Mouse (Mus musculus) telencephalon, adult 2 months (tissue): ENCODE measurements at regions not wholly inside any gene's neighbourhood (a gene's known extent, or its start where the extent isn't known, plus 50 kb on each side); places are given as distances from the start of the nearest gene placed in this dataset.

Experiments used
- DNase-seq: peaks from one replicate; pipeline ENCODE4 v3.0.0-alpha.2; 2011; ENCODE audit warnings: low read depth, low spot score

DNA sequence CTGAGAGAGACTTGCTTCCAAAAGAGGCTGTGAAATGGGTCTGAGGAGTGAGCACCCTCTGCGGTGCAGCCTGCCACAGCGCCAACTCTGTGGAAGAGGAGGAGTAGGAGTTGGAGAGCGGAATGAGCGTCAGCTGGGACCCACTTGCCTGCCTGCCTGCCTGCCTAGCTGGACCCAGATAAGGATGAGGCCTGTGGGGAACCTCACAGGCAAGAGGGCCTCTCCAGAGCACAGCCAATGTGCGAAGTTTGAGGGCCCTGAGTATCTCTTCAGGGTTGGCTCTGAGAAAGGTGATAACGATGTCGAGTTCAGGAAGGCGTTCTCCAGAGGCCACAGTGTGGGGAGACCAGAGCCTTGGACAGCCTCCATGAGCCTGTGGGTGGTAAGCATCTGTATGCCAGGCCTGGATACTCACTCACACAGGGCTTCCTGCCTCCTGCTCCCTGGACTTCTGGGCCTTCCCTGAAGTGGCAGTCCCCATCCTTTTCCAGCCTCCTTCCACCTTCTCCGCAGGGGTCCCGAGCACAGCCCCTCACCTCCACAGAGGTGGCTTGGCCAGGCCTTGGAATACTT is 326.9 kb upstream of the Dio3 start:
- DNase-seq = no peak

DNA sequence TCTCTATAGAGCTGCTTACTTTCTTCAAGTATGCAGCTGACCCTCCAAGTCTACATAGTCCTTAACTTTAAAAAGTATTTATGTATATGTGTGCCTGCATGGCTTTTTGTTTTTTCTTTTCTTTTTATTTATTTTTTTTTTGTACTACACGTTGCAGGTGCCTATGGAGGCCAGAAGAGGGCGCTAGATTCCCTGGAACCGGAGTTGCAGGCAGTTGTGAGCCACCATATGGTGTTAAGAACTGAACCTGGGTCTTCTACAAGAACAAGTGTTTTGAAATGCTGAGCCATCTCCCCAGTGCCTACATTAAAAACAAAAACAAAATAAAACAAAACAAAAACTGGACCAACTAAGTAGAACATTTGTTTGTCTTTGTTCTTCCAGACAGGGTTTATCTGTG is 325.9 kb upstream of the Dio3 start:
- no peak for DNase-seq

DNA sequence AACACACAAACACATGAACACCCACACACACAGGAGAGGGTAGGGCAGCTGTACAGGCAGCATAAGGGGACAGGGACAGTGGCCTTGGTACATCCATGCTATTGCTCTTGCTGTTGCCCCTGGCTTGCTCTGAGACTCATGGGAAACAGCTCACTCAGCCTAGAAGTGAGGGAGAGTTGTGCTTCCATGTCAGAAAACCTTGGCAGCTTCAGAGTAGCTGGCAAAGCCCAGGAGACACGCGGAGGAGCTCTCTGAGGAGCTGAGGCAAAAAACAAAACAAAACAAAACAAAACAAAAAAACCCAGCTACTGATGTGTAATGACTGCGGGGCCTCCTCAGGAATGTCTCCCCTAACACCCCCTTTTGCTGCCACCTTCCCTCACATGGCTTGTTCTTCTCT is 321.6 kb upstream of the Dio3 start:
- no peak for DNase-seq

DNA sequence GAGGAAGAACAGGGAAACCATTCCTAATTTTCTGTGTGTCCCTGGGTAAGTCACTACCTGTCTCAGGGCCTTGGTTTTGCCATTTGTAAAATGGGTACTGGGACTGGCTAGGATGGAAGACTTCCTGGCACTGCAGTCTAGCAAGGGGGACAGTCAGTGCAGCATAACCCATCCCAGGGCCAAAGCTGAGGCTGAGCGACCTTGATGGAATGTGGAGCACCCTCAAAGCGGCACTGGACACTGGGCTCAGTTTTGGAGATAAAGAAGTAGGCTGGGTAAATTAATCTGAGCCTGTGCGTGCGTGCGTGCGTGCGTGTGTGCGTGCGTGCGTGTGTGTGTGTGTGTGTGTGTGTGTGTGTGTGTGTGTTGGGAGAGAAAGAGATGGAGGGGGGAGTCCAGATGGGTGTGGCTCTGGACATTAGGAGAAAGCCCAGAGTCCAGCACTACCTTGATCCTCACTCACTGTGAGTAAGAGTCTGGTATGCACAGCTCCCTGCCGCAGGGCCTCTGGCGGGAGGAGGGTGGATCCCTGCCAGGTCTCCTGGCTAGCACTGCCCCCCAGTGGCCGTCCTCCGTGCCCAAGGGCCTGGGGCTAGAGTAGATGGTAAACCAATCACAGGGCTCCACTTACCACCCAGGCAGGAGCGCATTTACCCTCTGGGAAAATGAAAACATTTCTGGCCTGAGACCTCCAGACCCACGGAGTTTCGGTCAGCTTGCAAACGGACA is 320.3 kb upstream of the Dio3 start:
- DNase-seq = no peak

DNA sequence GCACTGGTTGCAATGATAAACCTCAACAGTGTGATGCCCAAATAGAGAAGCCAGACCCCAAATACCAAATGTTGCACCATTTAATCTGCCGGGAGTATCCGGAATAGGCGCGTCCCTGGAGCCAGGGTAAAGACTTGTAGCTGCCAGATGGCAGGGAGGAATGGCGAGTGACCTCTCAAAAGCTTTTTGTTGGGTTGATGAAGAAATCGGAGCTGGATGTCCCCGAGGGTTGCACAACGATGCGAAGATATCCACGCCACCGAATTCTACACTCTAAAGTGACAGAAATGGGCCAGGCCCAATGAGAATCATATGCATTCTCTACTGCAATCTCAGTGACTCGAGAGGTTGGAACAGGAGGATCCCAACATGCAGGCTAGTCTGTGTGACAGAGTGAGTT is 312.1 kb upstream of the Dio3 start:
- DNase-seq = no peak

DNA sequence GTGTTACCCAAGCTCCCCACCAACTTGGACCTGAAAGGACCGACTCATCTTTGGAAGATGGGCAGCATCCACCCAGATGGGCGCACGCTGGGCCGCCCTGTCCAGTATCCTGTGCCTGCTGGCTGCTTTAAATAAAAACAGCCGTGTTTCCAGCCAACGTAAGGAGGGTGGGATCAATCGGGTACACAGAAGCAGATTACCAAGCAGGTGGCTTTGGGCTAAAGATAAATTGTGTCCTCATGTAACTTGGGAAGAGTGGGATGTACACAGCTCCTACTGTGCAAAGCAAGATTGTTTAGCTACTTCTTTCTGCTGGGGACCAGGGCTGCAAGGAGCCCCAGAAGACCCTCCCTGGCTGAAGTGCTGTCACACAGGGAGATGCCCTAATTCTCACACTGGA is 310.6 kb upstream of the Dio3 start:
- peak; percentile 51 for DNase-seq

DNA sequence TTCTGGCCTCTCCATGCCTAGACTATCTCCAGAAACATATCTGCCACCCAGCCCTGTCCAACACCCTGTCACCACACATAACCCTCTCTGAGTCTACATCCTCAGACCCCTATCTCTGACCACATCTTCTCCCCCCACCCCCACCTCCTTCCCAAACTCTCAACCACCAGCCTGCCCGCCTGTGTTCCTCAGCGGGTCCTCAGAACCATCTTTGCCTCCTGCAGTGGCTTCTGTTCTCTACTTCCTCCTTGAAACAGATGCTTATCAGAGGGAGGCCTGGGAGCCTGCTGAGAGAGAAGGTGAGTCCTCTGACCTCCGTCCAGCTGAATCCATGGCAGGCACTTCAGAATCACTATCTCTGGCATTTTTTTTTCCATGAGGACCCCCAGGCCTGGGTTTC is 307.4 kb upstream of the Dio3 start:
- no peak for DNase-seq

DNA sequence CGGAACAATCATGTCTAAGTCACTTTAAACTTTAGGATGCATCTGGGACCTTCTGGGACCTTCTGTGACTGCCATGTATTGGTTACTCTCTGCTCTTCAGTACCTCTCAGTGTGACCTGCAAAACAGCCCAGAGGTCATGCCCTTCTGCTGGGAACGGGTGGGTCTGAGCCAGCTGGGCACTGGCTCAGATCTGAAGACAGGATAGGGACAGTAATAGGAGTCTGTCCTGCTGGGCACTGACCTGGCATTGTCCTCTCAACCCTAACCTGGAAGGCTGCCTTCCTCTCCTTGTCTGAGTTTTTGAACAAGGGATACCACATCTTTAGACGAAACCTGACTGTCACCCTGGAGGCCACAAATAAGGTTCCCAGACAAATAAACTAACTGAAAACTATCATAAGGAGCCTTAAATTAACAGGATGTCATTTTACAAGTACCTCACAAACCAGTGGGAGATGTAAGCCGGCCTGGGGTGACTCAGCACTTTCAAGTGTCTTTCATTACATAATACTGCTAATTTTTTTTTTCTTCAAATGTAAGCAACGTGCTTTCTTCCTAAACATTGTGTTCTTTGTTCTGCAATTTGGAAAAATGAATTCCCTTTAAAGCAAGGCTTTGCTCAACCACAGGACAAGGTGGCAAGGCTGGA is 306.4 kb upstream of the Dio3 start:
- peak; percentile 57 for DNase-seq

DNA sequence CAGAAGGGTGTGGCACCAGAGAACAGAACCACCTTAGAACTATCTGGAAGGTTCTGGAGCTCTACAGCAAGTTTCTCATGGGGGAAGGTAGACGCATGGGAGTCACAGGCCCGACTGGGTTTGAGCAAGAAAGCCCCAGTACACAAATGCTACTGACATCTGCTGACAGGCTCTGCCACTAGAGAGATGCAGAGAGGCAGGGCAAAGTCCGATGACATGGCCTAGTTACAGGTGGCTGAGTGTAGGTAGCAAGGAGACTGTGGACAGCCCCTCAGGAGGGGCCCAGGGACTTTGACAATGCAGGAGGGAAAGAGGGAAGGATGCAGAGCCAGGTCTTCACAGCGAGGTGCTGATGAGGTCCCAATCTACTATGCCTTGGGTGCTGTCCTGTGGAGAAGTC is 305.3 kb upstream of the Dio3 start:
- DNase-seq = no peak

DNA sequence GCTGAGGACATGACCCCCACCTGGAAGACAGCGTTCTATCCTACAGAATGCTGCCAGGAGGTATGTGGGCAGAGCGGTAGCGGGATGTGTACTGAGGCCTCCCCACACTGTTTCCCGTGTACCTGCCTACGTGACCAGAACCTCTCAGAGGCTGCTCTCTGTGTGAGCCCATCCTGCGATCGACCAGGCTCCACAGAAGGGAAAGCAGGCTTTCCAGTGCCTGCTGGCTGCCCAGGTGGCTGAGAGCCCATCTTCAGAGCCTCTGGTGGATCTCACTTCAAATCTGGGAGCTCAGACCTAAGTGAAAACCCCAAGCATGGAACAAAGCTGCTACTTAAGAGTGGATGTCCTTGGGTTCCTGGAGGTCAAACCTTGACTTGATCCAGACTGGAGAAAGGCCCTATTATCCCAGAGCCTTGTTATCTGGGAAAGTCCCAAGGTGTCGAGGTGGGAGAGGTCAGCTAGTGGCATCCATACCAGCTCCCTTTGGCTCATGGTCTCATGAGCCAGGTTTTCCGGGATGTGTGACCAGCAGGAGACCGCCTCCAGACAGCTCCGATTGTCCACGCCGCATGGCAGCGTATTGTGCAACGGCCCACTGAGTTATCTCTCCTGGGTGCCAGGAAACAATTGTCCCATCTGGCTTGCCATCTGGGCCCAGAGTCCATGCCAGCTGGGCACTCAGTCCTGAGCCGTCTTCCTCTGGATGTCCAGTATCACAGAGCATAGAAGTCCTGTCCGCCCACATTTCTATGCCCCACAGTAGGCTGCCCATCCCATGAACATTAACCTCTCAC is 303.5 kb upstream of the Dio3 start:
- peak; percentile 17 for DNase-seq

DNA sequence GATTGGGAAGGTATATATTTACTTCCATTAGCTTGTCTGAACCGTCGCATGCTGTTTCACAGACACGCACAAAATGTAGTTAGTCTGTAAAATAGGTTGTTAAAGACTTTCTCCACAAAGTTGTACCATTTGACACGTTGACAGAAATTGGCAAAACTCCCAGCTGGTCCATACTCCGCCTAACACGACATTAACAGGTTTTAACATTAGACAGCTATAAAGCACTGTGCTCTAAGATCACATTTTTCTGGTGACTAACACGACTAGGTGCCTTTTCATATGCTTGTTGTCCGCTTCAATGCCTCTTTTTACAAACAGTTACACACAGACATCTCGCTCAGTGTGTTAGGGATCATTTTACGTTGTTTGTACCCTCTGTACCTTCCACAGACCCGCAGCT is 294.2 kb upstream of the Dio3 start:
- no peak for DNase-seq

DNA sequence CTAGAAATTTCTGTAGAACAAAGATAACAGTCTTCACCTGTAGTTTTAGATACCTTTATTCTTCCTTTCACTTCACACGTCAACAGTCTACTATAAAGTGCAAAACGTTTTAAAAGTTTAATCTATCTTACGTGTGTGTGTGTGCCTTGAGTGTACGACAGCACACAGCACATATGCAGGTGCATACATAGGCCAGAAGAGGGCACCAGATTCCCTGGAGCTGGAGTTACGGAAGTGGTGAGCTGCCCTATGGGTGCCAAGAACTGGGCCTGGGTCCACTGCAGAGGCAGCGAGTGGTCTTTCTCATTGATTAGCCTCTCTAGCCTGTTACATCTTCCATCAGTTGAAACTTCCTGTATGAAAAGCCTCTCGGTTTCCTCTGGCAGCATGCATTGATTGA is 285.5 kb upstream of the Dio3 start:
- no peak for DNase-seq

DNA sequence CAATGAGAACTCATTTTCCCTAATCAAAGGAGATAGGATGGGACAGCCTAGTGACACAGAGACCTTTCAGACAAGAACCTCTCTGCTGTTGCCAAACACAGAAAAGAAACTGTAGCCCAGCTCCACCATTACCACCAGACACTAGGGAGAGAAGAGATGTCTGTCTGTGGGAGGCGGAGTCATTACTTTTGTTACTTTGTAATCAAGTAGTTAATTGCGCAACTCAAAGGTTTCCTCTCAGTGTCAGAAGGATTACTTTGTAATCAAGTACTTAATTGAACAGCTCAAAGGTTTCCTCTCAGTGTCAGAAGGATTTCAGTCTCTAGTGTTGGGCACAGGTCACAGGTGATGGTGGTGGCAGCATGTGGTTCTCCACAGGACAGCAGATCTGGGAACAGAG is 276.2 kb upstream of the Dio3 start:
- no peak for DNase-seq

DNA sequence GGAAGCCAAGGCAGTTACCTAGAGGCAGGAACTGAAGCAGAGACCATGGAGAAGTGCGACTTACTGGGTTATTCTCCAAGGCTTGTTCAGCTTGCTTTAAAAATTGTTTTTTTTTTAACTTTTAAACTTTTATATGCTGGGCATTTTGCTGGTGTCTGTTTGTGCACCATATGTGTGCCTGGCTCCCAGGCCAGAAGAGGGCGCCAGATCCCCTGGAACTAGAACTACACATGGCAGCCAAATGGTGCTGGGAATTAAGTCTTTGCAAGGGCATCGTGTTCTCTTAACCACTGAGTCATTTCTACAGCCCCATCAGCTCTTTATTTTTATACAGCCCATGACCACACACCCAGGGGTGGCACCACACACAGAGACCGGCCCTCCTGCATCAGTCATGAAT is 269.7 kb upstream of the Dio3 start:
- no peak for DNase-seq

DNA sequence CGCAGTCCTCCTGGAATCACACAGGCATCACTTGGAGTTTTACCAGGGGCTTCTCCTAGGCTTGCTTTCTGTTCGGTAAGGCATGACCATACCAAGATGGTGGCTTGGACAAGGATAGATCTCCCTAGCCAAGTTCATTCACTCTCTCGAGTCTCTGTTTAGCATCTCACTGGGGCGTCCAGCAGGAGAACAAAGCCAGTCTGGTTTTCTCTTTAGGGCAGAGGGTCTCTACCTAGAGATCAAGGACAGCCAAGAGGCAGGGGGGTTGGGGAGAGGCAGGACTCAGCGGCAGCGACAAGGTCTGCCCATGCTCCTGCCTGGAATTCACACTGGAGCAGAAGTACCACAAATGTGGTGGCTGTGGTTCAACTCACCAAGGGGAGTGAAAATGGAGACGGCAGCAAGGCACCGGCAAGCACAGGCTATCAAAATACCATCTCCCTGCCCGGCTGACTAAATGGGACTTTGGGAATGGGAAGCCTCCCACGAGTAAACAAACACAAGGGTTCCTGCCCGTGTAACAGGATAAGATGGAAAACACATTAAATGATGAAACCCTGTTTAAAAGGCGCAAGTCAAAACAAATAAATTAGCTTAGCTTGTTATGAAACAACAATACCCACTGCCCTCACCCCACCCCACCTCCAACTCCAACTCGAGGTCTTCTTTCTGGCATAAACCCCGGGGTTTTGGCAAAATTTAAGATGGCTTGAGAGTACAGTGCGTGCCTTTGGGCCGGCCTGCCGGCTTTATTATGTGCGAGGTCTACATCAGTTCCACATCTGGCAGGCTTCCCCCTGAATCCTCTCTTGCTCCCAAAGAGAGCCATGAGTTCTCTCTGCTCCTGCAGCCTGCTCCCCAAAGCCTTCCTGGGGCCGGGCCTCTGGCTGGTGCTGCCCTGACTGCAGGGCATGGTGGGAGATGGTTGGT is 258.1 kb upstream of the Dio3 start:
- DNase-seq = no peak

DNA sequence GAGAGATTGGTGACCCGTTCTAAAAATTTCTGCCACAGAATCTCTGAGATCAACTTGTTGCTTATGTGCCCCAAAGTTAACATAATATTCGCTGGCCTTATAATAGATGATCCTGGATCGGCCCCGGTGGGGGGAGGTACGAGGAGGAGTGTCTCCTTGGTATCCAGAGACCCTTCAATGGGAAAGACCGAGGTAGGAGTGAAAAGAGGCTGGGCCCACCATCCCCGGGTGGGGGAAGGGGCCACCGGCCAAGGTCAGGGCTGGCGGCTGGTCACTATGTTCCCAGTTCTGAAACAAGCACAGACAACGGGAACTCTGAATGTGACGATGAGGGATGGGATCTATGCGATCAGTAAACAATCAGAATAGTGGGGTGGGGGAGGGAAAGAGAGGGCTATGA is 257.2 kb upstream of the Dio3 start:
- DNase-seq = no peak

DNA sequence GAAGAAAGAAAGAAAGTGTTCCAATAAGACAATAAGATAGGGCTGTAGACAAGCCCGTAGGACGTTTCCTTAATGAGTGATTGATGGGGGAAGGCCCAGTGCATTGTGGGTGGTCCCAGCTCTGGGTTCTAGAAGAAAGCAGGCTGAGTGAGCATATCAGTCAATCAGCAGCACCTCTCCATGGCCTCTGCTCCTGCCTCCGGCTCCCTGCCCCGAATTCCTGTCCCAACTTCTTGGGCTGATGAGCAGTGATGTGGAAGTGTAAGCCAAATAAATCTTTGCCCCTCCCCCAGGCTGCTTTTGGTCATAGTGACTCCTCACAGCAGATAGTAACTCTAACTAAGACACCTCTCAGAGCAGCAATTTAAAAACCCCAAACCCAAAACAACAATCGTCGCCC is 256.2 kb upstream of the Dio3 start:
- DNase-seq = no peak

DNA sequence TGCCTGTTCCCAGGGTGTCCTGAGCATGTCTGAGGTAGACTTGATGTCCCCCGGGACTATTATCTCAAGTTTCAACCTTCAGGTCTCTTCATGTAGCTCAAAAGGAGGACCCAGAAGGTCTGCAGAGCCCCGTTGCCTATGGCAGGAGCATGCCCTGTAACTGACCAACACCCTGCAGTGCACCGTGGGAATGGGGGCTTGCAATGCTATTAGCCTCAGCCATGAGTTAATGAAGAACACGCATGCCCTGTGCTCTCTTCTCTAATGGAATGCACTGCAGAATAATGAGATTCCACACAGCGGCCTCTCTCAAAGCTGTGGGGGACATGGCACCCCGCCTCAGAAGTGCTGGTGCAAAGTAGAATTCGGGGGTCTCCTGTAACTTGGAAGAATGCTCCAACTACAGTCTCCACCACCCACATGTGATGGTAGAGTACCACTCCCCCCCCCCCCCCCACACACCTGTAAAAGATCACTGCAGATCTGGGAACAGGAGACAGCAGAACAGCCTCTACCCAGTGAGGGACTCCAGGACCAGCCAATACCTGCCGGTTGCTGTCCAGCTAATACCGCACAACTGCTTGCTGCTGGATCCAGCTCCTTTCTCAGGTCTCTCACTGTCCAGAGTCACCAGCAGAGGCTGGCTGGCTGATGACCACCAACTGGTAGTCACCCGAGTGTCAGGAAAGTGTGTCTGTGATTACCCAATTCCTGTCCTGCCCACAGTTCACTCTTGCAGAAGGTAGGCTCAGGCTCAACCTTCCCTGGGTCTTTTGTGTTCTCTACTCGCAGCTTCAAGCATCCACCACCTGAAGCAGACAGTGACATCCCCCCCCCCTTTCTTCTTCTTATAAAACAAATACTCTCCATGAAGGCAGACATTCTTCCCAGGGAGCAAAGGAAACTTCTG is 255.4 kb upstream of the Dio3 start:
- no peak for DNase-seq

DNA sequence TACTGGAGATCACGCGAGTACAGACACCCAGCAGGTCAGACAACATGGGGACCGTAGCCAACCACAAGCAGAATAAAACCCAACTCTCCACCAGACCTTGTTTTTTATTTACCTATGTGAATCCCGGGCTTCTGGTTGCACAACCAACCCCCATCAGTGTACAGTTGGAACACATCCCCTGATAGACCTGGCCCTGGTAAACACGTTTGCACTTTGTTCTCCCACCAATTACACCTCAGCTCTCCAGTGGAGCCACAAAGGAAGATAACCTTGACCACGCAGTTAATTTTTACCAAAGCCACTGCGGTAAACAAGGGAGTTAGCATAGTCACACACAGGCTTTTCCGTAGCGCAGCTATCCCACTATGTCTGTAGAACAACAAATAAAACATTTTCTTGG is 254.6 kb upstream of the Dio3 start:
- no peak for DNase-seq

DNA sequence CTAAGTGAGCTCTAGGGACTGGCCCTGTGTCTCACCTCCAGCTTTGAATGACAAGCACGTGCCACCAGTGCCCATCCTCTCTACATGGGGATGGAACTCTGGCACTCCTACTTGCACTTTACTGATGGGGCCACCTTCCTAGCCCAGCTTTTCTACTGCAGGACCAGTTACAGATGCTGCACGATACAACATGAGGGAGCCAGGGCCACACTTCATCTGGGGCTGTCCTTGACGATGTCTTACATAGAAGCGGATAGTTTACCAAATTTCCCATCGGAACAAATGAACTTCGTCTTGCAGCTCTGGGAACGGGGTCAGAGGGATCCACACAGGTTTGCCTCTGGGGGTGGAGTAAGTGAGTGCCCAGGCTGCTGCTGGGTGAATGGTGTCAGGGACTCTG is 253.7 kb upstream of the Dio3 start:
- DNase-seq = no peak
